Mouse (Mus musculus): ENCODE measurements at regions not wholly inside any gene's neighbourhood (a gene's known extent, or its start where the extent isn't known, plus 50 kb on each side); places are given as distances from the start of the nearest gene placed in this dataset.

DNA sequence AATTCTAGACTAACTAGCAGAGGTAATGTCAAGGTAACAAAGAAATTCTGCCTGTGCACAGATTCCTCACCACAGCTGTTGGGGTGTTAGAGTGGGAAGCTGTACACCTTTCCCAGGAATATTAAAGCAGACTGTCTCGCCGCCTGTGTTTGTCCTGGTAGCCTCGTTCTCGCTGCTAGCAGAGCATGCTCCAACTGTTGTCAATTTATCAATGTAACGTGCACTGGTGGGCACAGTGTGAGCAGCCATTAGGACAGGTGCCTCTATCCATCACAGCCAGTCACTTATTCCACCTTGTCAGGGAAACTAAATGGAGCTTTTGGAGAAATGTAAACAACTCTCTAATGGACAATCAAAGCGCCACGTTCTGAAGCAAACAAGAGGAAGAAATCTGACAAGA lies 339.4 kb downstream of the Lmo4 start:
- WGBS, result 72% methylated on average over 7 of the region's 7 CpGs
- no peak for ATAC-seq (replicated peaks; ENCODE audit: low FRiP score, low read depth)
- TF ChIP-seq CTCF (IDR thresholded peaks at IDR 0.05; ENCODE audit: low read depth), result no peak
- Histone ChIP-seq H3K9me3 (replicated peaks; ENCODE audit: low read length) (no peaks in the 10 kb centered on the region), H3K27me3 (ENCODE audit: insufficient read depth, low read length) (no peaks in the 10 kb centered on the region), H3K36me3 (ENCODE audit: insufficient read depth, low read length) (no peaks in the 10 kb centered on the region), H3K4me3 (replicated peaks; ENCODE audit: low read depth, low read length) (no peak overlapping the region), H3K27ac (no peak overlapping the region), H3K9ac (ENCODE audit: low read depth, low read length) (no peak overlapping the region), H3K4me2 (ENCODE audit: low read length) (no peak overlapping the region), H3K4me1 (replicated peaks; ENCODE audit: insufficient read depth, low read length) (peaks cover 4% of the 10 kb centered on the region; the same call in 1 of the 2 replicates)
- DNase-seq (ENCODE audit: low spot score), result no peak

DNA sequence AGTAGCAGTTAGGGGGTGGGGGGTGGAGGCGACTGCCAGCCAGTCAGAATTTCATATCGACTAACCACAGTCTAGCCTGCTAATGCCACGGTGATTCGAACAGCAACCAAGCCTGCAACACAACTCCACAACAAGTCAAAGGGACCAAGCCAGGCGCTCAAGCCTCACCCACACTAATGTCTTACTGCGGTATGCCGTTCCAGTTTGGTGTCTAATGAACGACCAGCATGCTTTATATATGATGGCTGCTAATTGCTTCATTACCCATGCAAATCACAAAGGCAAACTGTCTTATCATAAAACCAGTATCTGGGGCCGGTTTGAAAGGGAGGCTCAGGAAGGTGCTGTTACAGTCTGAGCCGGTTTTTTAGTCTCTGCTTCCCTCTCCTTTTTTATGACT lies 340.5 kb downstream of the Lmo4 start:
- no peak overlapping the region for H3K9ac ChIP-seq (ENCODE audit: low read depth, low read length)

GRCm38 (mm10) chr3:143862531-143862930 lies 342.5 kb downstream of the Lmo4 start:
- Histone ChIP-seq H3K4me3 (replicated peaks; ENCODE audit: low read depth, low read length) (no peak overlapping the region), H3K9me3 (replicated peaks; ENCODE audit: low read length) (no peaks in the 10 kb centered on the region), H3K4me2 (ENCODE audit: low read length) (peak overlapping the region; percentile 27; the same call in 1 of the 2 replicates), H3K4me1 (replicated peaks; ENCODE audit: insufficient read depth, low read length) (peaks cover 4% of the 10 kb centered on the region; the same call in 1 of the 2 replicates), H3K36me3 (ENCODE audit: insufficient read depth, low read length) (no peaks in the 10 kb centered on the region), H3K27ac (no peak overlapping the region), H3K9ac (ENCODE audit: low read depth, low read length) (no peak overlapping the region), H3K27me3 (ENCODE audit: insufficient read depth, low read length) (no peaks in the 10 kb centered on the region)
- WGBS, result 19% methylated on average over 11 of the region's 11 CpGs
- DNase-seq (ENCODE audit: low spot score) (peak; percentile 36), ATAC-seq (replicated peaks; ENCODE audit: low FRiP score, low read depth) (no peak)
- TF ChIP-seq CTCF (IDR thresholded peaks at IDR 0.05; ENCODE audit: low read depth), result no peak

More for the DNA sequence above, 340.5 kb downstream of the Lmo4 start:
- WGBS, result 25% methylated on average over 10 of the region's 10 CpGs
- H3K36me3 ChIP-seq (ENCODE audit: insufficient read depth, low read length), result no peaks in the 10 kb centered on the region
- no peaks in the 10 kb centered on the region for H3K9me3 ChIP-seq (replicated peaks; ENCODE audit: low read length)
- peak overlapping the region; percentile 40 for H3K4me2 ChIP-seq (ENCODE audit: low read length)
- peaks cover 4% of the 10 kb centered on the region; the same call in 1 of the 2 replicates for H3K4me1 ChIP-seq (replicated peaks; ENCODE audit: insufficient read depth, low read length)
- ATAC-seq (replicated peaks; ENCODE audit: low FRiP score, low read depth), result no peak
- H3K27me3 ChIP-seq (ENCODE audit: insufficient read depth, low read length), result no peaks in the 10 kb centered on the region
- no peak for TF ChIP-seq CTCF (IDR thresholded peaks at IDR 0.05; ENCODE audit: low read depth)
- DNase-seq (ENCODE audit: low spot score), result no peak
- H3K27ac ChIP-seq, result no peak overlapping the region
- no peak overlapping the region for H3K4me3 ChIP-seq (replicated peaks; ENCODE audit: low read depth, low read length)

- H3K4me3 ChIP-seq (replicated peaks; ENCODE audit: low read depth, low read length), result no peak overlapping the region
- no peak for TF ChIP-seq CTCF (IDR thresholded peaks at IDR 0.05; ENCODE audit: low read depth)
- no peaks in the 10 kb centered on the region for H3K27me3 ChIP-seq (ENCODE audit: insufficient read depth, low read length)
- no peaks in the 10 kb centered on the region for H3K36me3 ChIP-seq (ENCODE audit: insufficient read depth, low read length)
- 64% methylated on average over 4 of the region's 4 CpGs for WGBS
- peaks cover 4% of the 10 kb centered on the region; the same call in 1 of the 2 replicates for H3K4me1 ChIP-seq (replicated peaks; ENCODE audit: insufficient read depth, low read length)
- H3K27ac ChIP-seq, result no peak overlapping the region
- no peak for DNase-seq (ENCODE audit: low spot score)
- H3K9ac ChIP-seq (ENCODE audit: low read depth, low read length), result no peak overlapping the region
- no peak for ATAC-seq (replicated peaks; ENCODE audit: low FRiP score, low read depth)
- H3K9me3 ChIP-seq (replicated peaks; ENCODE audit: low read length), result no peaks in the 10 kb centered on the region
- no peak overlapping the region for H3K4me2 ChIP-seq (ENCODE audit: low read length)
Observed at GRCm38 (mm10) chr3:143861866-143862265, 343.2 kb downstream of the Lmo4 start.

- H3K4me3 ChIP-seq (replicated peaks; ENCODE audit: low read depth, low read length), result no peak overlapping the region
- WGBS, result 79% methylated on average over 7 of the region's 7 CpGs
- H3K27ac ChIP-seq, result no peak overlapping the region
- no peaks in the 10 kb centered on the region for H3K36me3 ChIP-seq (ENCODE audit: insufficient read depth, low read length)
- no peak overlapping the region for H3K9ac ChIP-seq (ENCODE audit: low read depth, low read length)
- no peaks in the 10 kb centered on the region for H3K4me1 ChIP-seq (replicated peaks; ENCODE audit: insufficient read depth, low read length)
- ATAC-seq (replicated peaks; ENCODE audit: low FRiP score, low read depth), result no peak
- no peaks in the 10 kb centered on the region for H3K27me3 ChIP-seq (ENCODE audit: insufficient read depth, low read length)
- no peak overlapping the region for H3K4me2 ChIP-seq (ENCODE audit: low read length)
- TF ChIP-seq CTCF (IDR thresholded peaks at IDR 0.05; ENCODE audit: low read depth), result no peak
- no peaks in the 10 kb centered on the region for H3K9me3 ChIP-seq (replicated peaks; ENCODE audit: low read length)
- no peak for DNase-seq (ENCODE audit: low spot score)
Observed at GRCm38 (mm10) chr3:143835611-143836240, 369.3 kb downstream of the Lmo4 start.

GRCm38 (mm10) chr3:143834725-143835124 lies 370.3 kb downstream of the Lmo4 start:
- H3K9ac ChIP-seq (ENCODE audit: low read depth, low read length), result no peak overlapping the region
- no peak overlapping the region for H3K4me2 ChIP-seq (ENCODE audit: low read length)
- no peak overlapping the region for H3K27ac ChIP-seq
- no peaks in the 10 kb centered on the region for H3K9me3 ChIP-seq (replicated peaks; ENCODE audit: low read length)
- H3K4me1 ChIP-seq (replicated peaks; ENCODE audit: insufficient read depth, low read length), result no peaks in the 10 kb centered on the region
- no peak for TF ChIP-seq CTCF (IDR thresholded peaks at IDR 0.05; ENCODE audit: low read depth)
- WGBS, result 54% methylated on average over 2 of the region's 2 CpGs
- H3K27me3 ChIP-seq (ENCODE audit: insufficient read depth, low read length), result no peaks in the 10 kb centered on the region
- ATAC-seq (replicated peaks; ENCODE audit: low FRiP score, low read depth) (no peak), DNase-seq (ENCODE audit: low spot score) (no peak)
- no peak overlapping the region for H3K4me3 ChIP-seq (replicated peaks; ENCODE audit: low read depth, low read length)
- no peaks in the 10 kb centered on the region for H3K36me3 ChIP-seq (ENCODE audit: insufficient read depth, low read length)

DNA sequence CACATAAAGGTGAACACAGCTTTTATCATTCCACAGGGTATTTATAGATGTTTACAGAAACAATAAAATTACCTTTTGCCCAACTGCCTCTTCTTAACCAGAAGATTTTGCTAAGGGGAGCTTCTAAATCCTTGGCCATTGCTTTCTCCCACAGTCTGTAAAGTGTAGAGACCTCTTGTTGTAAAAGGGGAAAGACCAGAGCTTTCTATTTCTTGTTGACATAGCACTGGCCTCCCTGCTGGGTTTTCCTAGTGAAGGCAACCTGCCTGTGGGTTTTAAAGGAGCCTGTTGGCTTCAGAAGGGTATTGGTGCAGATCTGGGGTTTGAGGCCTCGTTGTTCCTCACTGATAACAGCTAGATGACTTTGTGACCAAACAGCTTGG lies 381.6 kb downstream of the Lmo4 start:
- Histone ChIP-seq H3K4me2 (ENCODE audit: low read length) (no peak overlapping the region), H3K27ac (no peak overlapping the region), H3K9ac (ENCODE audit: low read depth, low read length) (no peak overlapping the region), H3K4me3 (replicated peaks; ENCODE audit: low read depth, low read length) (no peak overlapping the region), H3K27me3 (ENCODE audit: insufficient read depth, low read length) (no peaks in the 10 kb centered on the region), H3K9me3 (replicated peaks; ENCODE audit: low read length) (no peaks in the 10 kb centered on the region), H3K36me3 (ENCODE audit: insufficient read depth, low read length) (no peaks in the 10 kb centered on the region), H3K4me1 (replicated peaks; ENCODE audit: insufficient read depth, low read length) (no peaks in the 10 kb centered on the region)
- no peak for TF ChIP-seq CTCF (IDR thresholded peaks at IDR 0.05; ENCODE audit: low read depth)
- no peak for ATAC-seq (replicated peaks; ENCODE audit: low FRiP score, low read depth)
- WGBS, result 29% methylated on average over 1 of the region's 1 CpGs
- DNase-seq (ENCODE audit: low spot score), result no peak
